Mouse (Mus musculus) T-cell, adult 2 months (primary cell): ENCODE measurements at regions not wholly inside any gene's neighbourhood (a gene's known extent, or its start where the extent isn't known, plus 50 kb on each side); places are given as distances from the start of the nearest gene placed in this dataset.

Experiments used
- DNase-seq: peaks from one replicate; pipeline ENCODE4 v3.0.0; 2022; ENCODE audit warnings: low spot score

- no peak for DNase-seq
Measured at GRCm38 (mm10) chr5:73797980-73798379, 146.8 kb downstream of the Spata18 start.

- no peak for DNase-seq
Measured at GRCm38 (mm10) chr5:73803431-73803830, 152.3 kb downstream of the Spata18 start.

- no peak for DNase-seq
Measured at GRCm38 (mm10) chr5:73804556-73805230, 153.5 kb downstream of the Spata18 start.

GRCm38 (mm10) chr5:73810660-73811059 lies 159.5 kb downstream of the Spata18 start:
- no peak for DNase-seq

- DNase-seq = no peak
Measured at GRCm38 (mm10) chr5:73811094-73811521, 159.9 kb downstream of the Spata18 start.

- no peak for DNase-seq
Measured at GRCm38 (mm10) chr5:73815752-73816151, 164.6 kb downstream of the Spata18 start.

GRCm38 (mm10) chr5:73817180-73817579 lies 166.0 kb downstream of the Spata18 start:
- no peak for DNase-seq

- no peak for DNase-seq
Measured at GRCm38 (mm10) chr5:73821956-73822545, 170.9 kb downstream of the Spata18 start.

- no peak for DNase-seq
Measured at GRCm38 (mm10) chr5:73823421-73823820, 172.2 kb downstream of the Spata18 start.

- DNase-seq = no peak
Measured at GRCm38 (mm10) chr5:73826941-73827340, 175.8 kb downstream of the Spata18 start.

- DNase-seq = no peak
Measured at GRCm38 (mm10) chr5:73833721-73834120, 182.5 kb downstream of the Spata18 start.

GRCm38 (mm10) chr5:73843776-73844175 lies 192.6 kb downstream of the Spata18 start:
- no peak for DNase-seq

- DNase-seq = no peak
Measured at GRCm38 (mm10) chr5:73846096-73846782, 195.1 kb downstream of the Spata18 start.

- DNase-seq = no peak
Measured at GRCm38 (mm10) chr5:73846783-73847151, 195.6 kb downstream of the Spata18 start.

GRCm38 (mm10) chr5:73851501-73851900 lies 200.3 kb downstream of the Spata18 start:
- no peak for DNase-seq

GRCm38 (mm10) chr5:73854025-73854773 lies 203.0 kb downstream of the Spata18 start:
- DNase-seq = peak; percentile 9

GRCm38 (mm10) chr5:73854774-73855371 lies 203.7 kb downstream of the Spata18 start:
- DNase-seq = no peak

GRCm38 (mm10) chr5:73859320-73859719 lies 208.1 kb downstream of the Spata18 start:
- DNase-seq = no peak

GRCm38 (mm10) chr5:73864138-73864761 lies 204.0 kb downstream of the Usp46 start:
- DNase-seq = no peak

- DNase-seq = no peak
Measured at GRCm38 (mm10) chr5:73872641-73873421, 195.4 kb downstream of the Usp46 start.

- no peak for DNase-seq
Measured at GRCm38 (mm10) chr5:73874770-73875169, 193.5 kb downstream of the Usp46 start.
